Mouse (Mus musculus) G1E (cell line): ENCODE results near the gene Gm42906.

ENCODE experiments used
- CTCF ChIP-seq: IDR thresholded peaks from 2 replicates; pipeline ENCODE4 v1.5.1; 2012; ENCODE audit warnings: low read depth, low read length, inconsistent platforms, mixed read lengths
- GATA1 ChIP-seq: IDR thresholded peaks from 2 replicates; pipeline ENCODE4 v1.6.1; 2012; ENCODE audit warnings: borderline replicate concordance, low read length, inconsistent platforms, mixed read lengths
- GATA2 ChIP-seq: IDR thresholded peaks from 2 replicates; pipeline ENCODE4 v1.6.1; 2012; ENCODE audit warnings: low read depth, low read length, inconsistent platforms, borderline replicate concordance
- POLR2AphosphoS5 ChIP-seq: IDR thresholded peaks from 2 replicates; pipeline ENCODE4 v1.6.1; 2012; ENCODE audit warnings: low read depth, low read length, inconsistent platforms; ENCODE audit not compliant: insufficient replicate concordance
- TAL1 ChIP-seq: conservative IDR thresholded peaks from 2 replicates; pipeline ENCODE4 v1.6.1; 2012; ENCODE audit warnings: low read depth, low read length, inconsistent platforms, mixed read lengths

GRCm38 (mm10) chr5:151059352-151059751 is 368.6 kb downstream of the Gm42906 start:
- TF ChIP-seq CTCF: no peak
- no peak for TF ChIP-seq GATA1
- TF ChIP-seq POLR2AphosphoS5: no peak
- TF ChIP-seq GATA2: no peak
- TF ChIP-seq TAL1: no peak
